ENCODE assay signal across 21 mouse cellular contexts in the genomic region with DNA sequence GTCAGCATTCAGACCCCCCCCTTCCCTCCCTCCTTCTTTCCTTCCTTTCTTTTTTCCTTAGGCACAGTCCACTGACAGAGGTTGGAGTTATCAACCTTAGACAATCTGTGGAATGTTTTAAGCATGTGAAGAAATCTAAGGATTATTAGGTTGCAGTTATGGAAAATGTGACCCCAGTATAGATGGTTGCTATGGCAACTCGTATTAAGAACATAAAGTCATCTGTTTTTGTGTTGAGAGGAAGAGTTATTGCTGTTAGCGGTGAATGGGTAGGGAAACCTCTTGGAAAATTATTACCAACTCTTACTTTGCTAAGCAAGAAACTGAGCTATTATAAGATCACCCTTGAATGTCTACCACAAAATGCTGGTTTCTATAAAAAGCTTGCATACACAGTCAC. TPM values are rescaled to one million over a fixed set of nuclear protein-coding genes. Genes with fewer than 3 reads are reported as not detected.
DNase-seq lines count a peak whose midpoint lies in the region; ATAC-seq lines count a peak whose summit lies in the region.
"Had no signal": no experiment of that assay in that cellular context is flagged by ENCODE, and none has a peak within 500 bp of the region (broad histone marks: within the 10 kb centered on the region; RNA-seq: fewer than 3 reads in every experiment).

No protein-coding gene starts in this region.

- H3K4me1 ChIP-seq in forebrain, embryonic 14.5 days (ENCODE audit: control insufficient read depth, insufficient read depth, low read length), result peaks cover 7% of the 10 kb centered on the region
- peaks cover 26% of the 10 kb centered on the region for H3K4me1 ChIP-seq in forebrain, embryonic 10.5 days
- H3K4me1 ChIP-seq in midbrain, embryonic 15.5 days, result peaks cover 20% of the 10 kb centered on the region
- H3K4me1 ChIP-seq in midbrain, embryonic 16.5 days (ENCODE audit: control insufficient read depth, insufficient read depth, low read length), result peaks cover 13% of the 10 kb centered on the region
- peaks cover 30% of the 10 kb centered on the region for H3K4me1 ChIP-seq in limb, embryonic 12.5 days (replicated peaks)
- H3K4me1 ChIP-seq: liver, embryonic 15.5 days; megakaryocyte, embryonic 14.5 days had no signal

- no peaks in the 10 kb centered on the region for H3K9me3 ChIP-seq in forebrain, embryonic 14.5 days (replicated peaks; ENCODE audit: control insufficient read depth, low read length)
- H3K9me3 ChIP-seq in forebrain, embryonic 10.5 days, result no peaks in the 10 kb centered on the region
- H3K9me3 ChIP-seq in midbrain, embryonic 15.5 days, result no peaks in the 10 kb centered on the region
- no peaks in the 10 kb centered on the region for H3K9me3 ChIP-seq in midbrain, embryonic 16.5 days (replicated peaks; ENCODE audit: control insufficient read depth, low read length, poor library complexity, severe bottlenecking)
- H3K9me3 ChIP-seq in limb, embryonic 12.5 days, result no peaks in the 10 kb centered on the region
- H3K9me3 ChIP-seq: liver, embryonic 15.5 days; lung, embryonic 15.5 days; megakaryocyte, embryonic 14.5 days had no signal

- H3K36me3 ChIP-seq in forebrain, embryonic 14.5 days (ENCODE audit: control insufficient read depth, insufficient read depth, low read length), result no peaks in the 10 kb centered on the region
- no peaks in the 10 kb centered on the region for H3K36me3 ChIP-seq in forebrain, embryonic 10.5 days (replicated peaks)
- no peaks in the 10 kb centered on the region for H3K36me3 ChIP-seq in midbrain, embryonic 15.5 days (replicated peaks)
- no peaks in the 10 kb centered on the region for H3K36me3 ChIP-seq in midbrain, embryonic 16.5 days (ENCODE audit: control insufficient read depth, insufficient read depth, low read length)
- no peaks in the 10 kb centered on the region for H3K36me3 ChIP-seq in limb, embryonic 12.5 days
- H3K36me3 ChIP-seq: liver, embryonic 15.5 days; lung, embryonic 15.5 days had no signal

- DNase-seq in forebrain, embryonic 14.5 days (ENCODE audit: low spot score), result peak; percentile 34
- DNase-seq in forebrain, embryonic 10.5 days (ENCODE audit: extremely low spot score, low spot score), result no peak
- no peak for DNase-seq in heart, adult 18-20 months
- no peak for DNase-seq in heart, adult 8-10 months (ENCODE audit: low spot score)
- DNase-seq: adrenal gland, postnatal 14 days; cerebellum, adult 9-10 months; forebrain, postnatal 0 days; kidney, adult 8-10 months; kidney, postnatal 14 days; liver; lung, postnatal 36 days; thymus, adult 2 months; thymus, postnatal 4 days had no signal

- ATAC-seq in forebrain, embryonic 14.5 days, result no peak
- no peak for ATAC-seq in midbrain, embryonic 15.5 days (replicated peaks)
- no peak for ATAC-seq in midbrain, embryonic 16.5 days
- ATAC-seq in limb, embryonic 12.5 days (ENCODE audit: insufficient number of reproducible peaks, insufficient read depth, low FRiP score, low TSS enrichment, low read depth), result no peak
- ATAC-seq: forebrain, postnatal 0 days had no signal

- no peak overlapping the region for H3K4me3 ChIP-seq in forebrain, embryonic 14.5 days (ENCODE audit: low read depth, low read length)
- no peak overlapping the region for H3K4me3 ChIP-seq in forebrain, embryonic 10.5 days
- H3K4me3 ChIP-seq in midbrain, embryonic 15.5 days, result no peak overlapping the region
- no peak overlapping the region for H3K4me3 ChIP-seq in midbrain, embryonic 16.5 days (ENCODE audit: low read depth, low read length)
- no peak overlapping the region for H3K4me3 ChIP-seq in limb, embryonic 12.5 days (replicated peaks)
- H3K4me3 ChIP-seq: liver, embryonic 15.5 days; lung, embryonic 15.5 days; megakaryocyte, embryonic 14.5 days had no signal

- H3K4me2 ChIP-seq in forebrain, embryonic 14.5 days (ENCODE audit: low read length), result no peak overlapping the region
- H3K4me2 ChIP-seq in midbrain, embryonic 15.5 days, result no peak overlapping the region
- no peak overlapping the region for H3K4me2 ChIP-seq in midbrain, embryonic 16.5 days (ENCODE audit: low read length)
- H3K4me2 ChIP-seq in limb, embryonic 12.5 days, result no peak overlapping the region
- H3K4me2 ChIP-seq: heart, embryonic 11.5 days; liver, embryonic 15.5 days; lung, embryonic 15.5 days had no signal

- H3K27me3 ChIP-seq in forebrain, embryonic 14.5 days (replicated peaks; ENCODE audit: control insufficient read depth, insufficient read depth, low read length), result no peaks in the 10 kb centered on the region
- no peaks in the 10 kb centered on the region for H3K27me3 ChIP-seq in forebrain, embryonic 10.5 days (ENCODE audit: poor library complexity, severe bottlenecking)
- H3K27me3 ChIP-seq in midbrain, embryonic 15.5 days (replicated peaks), result no peaks in the 10 kb centered on the region
- H3K27me3 ChIP-seq in midbrain, embryonic 16.5 days (ENCODE audit: control insufficient read depth, insufficient read depth, low read depth, low read length), result no peaks in the 10 kb centered on the region
- peaks cover 19% of the 10 kb centered on the region; the same call in 1 of the 2 replicates for H3K27me3 ChIP-seq in limb, embryonic 12.5 days
- H3K27me3 ChIP-seq: liver, embryonic 15.5 days; lung, embryonic 15.5 days; megakaryocyte, embryonic 14.5 days had no signal

- no peak overlapping the region for H3K9ac ChIP-seq in forebrain, embryonic 14.5 days (ENCODE audit: low read length)
- no peak overlapping the region for H3K9ac ChIP-seq in midbrain, embryonic 15.5 days
- no peak overlapping the region for H3K9ac ChIP-seq in midbrain, embryonic 16.5 days (ENCODE audit: low read depth, low read length)
- H3K9ac ChIP-seq in limb, embryonic 12.5 days (replicated peaks), result no peak overlapping the region
- H3K9ac ChIP-seq: forebrain, postnatal 0 days; liver, embryonic 15.5 days; lung, embryonic 15.5 days had no signal

- WGBS in forebrain, embryonic 14.5 days, result 89% methylated on average over 2 of the region's 2 CpGs
- whole genome bisulfite sequencing in forebrain, embryonic 10.5 days, result 80% methylated on average over 2 of the region's 2 CpGs
- WGBS in midbrain, embryonic 15.5 days, result 78% methylated on average over 2 of the region's 2 CpGs
- 74% methylated on average over 2 of the region's 2 CpGs for WGBS in midbrain, embryonic 16.5 days
- WGBS in limb, embryonic 12.5 days, result 59% methylated on average over 2 of the region's 2 CpGs

- H3K27ac ChIP-seq in forebrain, embryonic 14.5 days (ENCODE audit: low read depth, low read length), result no peak overlapping the region; the same call in 1 of the 2 replicates
- no peak overlapping the region for H3K27ac ChIP-seq in forebrain, embryonic 10.5 days
- peak overlapping the region; percentile 45; the same call in 1 of the 2 replicates for H3K27ac ChIP-seq in midbrain, embryonic 15.5 days
- H3K27ac ChIP-seq in midbrain, embryonic 16.5 days (ENCODE audit: low read length), result no peak overlapping the region
- peak overlapping the region; percentile 46; the same call in 1 of the 2 replicates for H3K27ac ChIP-seq in limb, embryonic 12.5 days
- H3K27ac ChIP-seq: liver, embryonic 15.5 days; lung, embryonic 15.5 days; stomach, postnatal 0 days had no signal

RNA-seq across cellular contexts. Expression of a gene that starts 43.5 kb away (rescaled TPM):
- 74.2 and 76.3 TPM in 2 replicates for polyA plus RNA-seq in forebrain, embryonic 14.5 days (2014; fragmentation: Nextera tagmentation; extraction: Ambion mirVana)
- polyA plus RNA-seq in forebrain, embryonic 10.5 days (2016; fragmentation: Nextera tagmentation; extraction: Ambion mirVana), result 188 and 213 TPM in 2 replicates
- 79.1 and 83.7 TPM in 2 replicates for polyA plus RNA-seq in midbrain, embryonic 15.5 days (2015; fragmentation: Nextera tagmentation; extraction: Ambion mirVana)
- 87.9 and 89.0 TPM in 2 replicates for polyA plus RNA-seq in midbrain, embryonic 16.5 days (2015; fragmentation: Nextera tagmentation; extraction: Ambion mirVana)
- 109 and 114 TPM in 2 replicates for polyA plus RNA-seq in limb, embryonic 12.5 days (2016; fragmentation: Nextera tagmentation; extraction: Ambion mirVana)
- total RNA-seq in heart, adult 18-20 months (2021), result 100 to 1,000 TPM; 136 to 151 TPM
- 100 to 1,000 TPM; 131 to 164 (median 151) TPM for total RNA-seq in heart, adult 8-10 months (2022)

Comparison
In these comparisons a context has a peak if more than half of its experiments do, and no peak if none do; other contexts are left out.
1. H3K27ac ChIP-seq: peak in midbrain, embryonic 15.5 days (single experiment) and limb, embryonic 12.5 days (single experiment); none in forebrain, embryonic 14.5 days (single experiment), forebrain, embryonic 10.5 days (single experiment) and midbrain, embryonic 16.5 days (single experiment).